Mouse (Mus musculus): ENCODE results near the gene Ptov1.

Ptov1 gene

DNA sequence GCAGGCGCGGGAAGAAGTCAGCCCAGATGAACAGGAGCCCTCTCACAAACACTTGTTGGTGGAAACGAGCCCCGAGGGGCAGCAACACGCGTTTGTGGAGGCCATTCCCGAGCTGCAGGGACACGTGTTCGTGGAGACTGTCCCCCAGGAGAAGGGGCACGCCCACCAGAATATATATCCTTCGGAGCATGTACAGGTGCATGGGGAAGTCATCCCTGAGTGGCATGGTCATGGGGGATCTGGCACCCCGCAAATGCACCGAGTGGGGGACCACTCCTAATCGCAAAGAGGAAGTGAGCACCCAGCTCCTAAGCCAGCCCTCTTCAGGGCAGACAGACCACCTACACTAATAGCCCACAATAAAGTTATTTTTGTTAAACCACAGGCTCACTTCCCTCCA is 29.2 kb downstream of the Ptov1 start:
- DNase-seq (ENCODE audit: low spot score in 2 of 2), result no peak

GRCm38 (mm10) chr7:44839491-44840191 is 29.9 kb downstream of the Ptov1 start:
- no peak for DNase-seq (ENCODE audit: low spot score in 2 of 2)

GRCm38 (mm10) chr7:44839171-44839490 is 30.5 kb downstream of the Ptov1 start:
- no peak for DNase-seq (ENCODE audit: low spot score in 2 of 2)

GRCm38 (mm10) chr7:44838073-44838472 is 31.5 kb downstream of the Ptov1 start:
- DNase-seq (ENCODE audit: low spot score in 2 of 2), result no peak

DNA sequence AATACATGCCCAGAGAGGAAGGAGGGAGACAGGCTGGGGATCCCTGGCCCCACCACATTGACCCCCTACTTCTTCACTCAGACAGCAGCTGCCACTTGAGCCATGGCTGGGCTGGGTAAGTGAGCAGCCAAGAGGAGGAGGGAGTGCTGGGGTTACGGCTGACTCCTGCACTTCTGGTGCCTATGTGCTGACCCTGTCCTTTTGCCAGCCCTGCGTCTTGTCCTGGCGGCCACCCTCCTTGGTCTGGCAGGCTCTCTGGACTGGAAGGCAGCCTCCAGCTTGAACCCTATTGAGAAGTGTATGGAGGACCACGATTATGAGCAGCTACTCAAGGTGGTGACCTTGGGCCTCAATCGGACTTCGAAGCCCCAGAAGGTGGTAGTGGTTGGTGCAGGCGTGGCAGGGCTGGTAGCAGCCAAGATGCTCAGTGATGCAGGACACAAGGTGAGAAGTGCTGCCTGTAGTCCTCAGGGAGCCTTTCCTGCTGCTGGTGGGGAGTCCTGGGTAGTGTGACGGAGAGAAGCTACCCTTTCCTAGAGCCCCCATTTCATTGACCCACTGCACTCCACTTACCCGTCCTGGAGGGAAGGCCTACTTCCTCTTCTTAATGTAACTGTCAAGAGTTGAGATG is 33.0 kb downstream of the Ptov1 start:
- DNase-seq (ENCODE audit: low spot score in 2 of 2), result no peak

DNA sequence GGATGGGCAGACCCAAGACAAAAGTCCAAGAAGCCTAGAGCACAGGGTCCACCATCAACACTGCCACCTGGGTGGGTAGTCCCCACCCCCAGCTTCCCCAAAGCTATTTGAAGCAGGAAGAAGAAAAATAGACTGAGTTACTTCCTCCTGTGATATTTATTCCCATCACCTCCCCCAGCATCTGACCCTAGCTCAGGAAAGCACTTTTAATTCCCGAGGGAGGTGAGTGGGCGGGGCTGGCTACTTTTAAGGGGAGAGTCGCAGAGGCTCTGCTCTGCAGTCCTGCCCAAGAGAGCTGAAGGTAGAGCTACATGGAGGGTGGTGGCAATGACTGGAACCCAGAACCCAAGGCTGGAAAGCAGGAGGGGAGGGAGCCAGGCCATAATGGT is 33.6 kb downstream of the Ptov1 start:
- no peak for DNase-seq (ENCODE audit: low spot score in 2 of 2)

GRCm38 (mm10) chr7:44835373-44836015 is 34.1 kb downstream of the Ptov1 start:
- DNase-seq (ENCODE audit: low spot score in 2 of 2), result no peak

- DNase-seq (ENCODE audit: low spot score in 2 of 2), result no peak
These were observed 36.8 kb downstream of the Ptov1 start for GRCm38 (mm10) chr7:44832763-44833162.

DNA sequence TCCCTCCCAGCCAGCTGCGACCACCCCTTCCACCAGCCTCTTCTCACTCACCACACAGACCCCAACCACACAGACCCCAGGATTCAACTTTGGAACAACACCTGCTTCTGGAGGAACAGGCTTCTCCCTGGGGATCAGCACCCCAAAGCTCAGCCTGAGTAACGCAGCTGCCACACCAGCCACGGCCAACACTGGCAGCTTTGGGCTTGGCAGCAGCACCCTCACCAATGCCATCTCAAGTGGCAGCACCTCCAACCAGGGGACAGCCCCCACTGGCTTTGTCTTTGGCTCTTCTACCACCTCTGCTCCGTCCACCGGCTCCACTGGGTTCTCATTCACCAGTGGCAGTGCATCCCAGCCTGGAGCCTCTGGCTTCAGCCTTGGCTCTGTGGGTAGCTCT is 40.9 kb downstream of the Ptov1 start:
- DNase-seq (ENCODE audit: low spot score in 2 of 2), result no peak

- no peak for DNase-seq (ENCODE audit: low spot score in 2 of 2)
These were observed 42.8 kb downstream of the Ptov1 start for GRCm38 (mm10) chr7:44826771-44827170.

DNA sequence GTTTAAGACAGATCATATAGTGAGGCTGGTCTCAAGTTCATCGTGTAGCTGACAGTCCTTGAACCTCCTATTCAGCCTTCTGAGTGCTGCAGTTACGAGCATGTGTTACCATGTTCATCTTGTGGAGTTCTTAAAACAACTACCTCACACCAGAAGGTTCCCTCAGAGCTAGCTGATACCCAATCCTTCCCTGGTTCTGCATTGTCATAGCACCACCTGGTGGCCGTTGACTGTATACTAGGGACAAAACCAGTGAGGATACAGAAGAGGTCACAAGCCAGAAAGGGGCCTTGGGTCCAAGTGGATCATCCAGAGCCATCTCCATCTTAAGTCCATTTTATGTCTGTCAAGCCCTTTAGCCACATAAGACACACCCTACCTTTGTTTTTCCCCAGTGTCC is 44.7 kb downstream of the Ptov1 start:
- DNase-seq (ENCODE audit: low spot score in 2 of 2), result peak in 1 of 2 experiments; percentile 79

- no peak for DNase-seq (ENCODE audit: low spot score in 2 of 2)
These were observed 46.2 kb downstream of the Ptov1 start for GRCm38 (mm10) chr7:44823409-44823808.

DNA sequence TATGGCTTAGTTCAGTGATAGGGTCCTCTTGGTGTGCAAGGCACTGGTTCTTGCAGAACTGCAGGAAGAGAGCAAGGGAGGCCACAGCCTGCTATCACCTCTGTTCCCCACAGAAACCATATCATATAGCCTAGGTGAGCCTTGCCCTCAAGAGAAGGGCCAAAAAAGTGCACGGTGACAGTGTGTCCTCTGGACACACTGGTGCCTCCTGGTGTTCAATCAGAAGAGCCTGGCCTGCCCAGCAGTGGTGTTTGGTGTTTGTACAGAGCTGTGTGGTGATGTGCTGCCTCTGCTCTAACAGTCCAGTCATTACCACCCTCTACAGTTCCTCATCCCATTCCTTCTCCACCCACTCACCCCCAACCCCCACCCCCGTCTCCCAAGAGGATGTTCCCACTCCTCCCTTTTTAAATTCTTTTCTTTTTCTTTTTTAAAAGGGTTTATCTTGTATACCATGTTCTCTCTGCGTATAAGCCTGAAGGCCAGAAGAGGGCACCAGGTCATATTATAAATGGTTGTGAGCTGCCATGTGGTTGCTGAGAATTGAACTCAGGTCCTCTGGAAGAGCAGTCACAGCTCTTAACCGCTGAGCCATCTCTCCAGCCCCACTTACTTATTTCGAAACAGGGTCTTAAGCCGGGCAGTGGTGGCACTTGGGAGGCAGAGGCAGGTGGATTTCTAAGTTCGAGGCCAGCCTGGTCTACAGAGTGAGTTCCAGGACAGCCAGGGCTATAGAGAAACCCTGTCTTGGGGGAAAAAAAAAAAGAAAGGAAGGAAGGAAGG is 47.7 kb downstream of the Ptov1 start:
- DNase-seq (ENCODE audit: low spot score in 2 of 2), result peak in 1 of 2 experiments; percentile 1

DNA sequence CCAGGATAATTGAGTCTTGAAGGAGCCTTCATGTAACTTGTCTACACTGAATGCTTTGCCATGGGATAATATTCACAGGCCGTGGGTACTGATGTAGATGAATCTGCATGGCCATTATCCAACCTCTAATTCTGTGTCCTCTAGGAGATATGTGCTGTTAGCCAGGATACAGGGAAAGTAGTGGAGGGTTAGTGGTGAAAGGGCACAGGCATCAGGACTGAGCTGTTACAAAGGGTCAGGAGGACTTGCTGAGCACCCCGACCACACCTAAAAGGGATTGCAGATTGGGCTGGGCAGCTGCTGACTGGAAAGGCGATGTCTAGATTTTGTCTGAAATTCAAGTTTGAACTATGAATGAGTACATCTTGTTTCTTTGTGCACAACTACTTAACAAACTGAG is 49.1 kb downstream of the Ptov1 start:
- DNase-seq (ENCODE audit: low spot score in 2 of 2), result no peak

DNA sequence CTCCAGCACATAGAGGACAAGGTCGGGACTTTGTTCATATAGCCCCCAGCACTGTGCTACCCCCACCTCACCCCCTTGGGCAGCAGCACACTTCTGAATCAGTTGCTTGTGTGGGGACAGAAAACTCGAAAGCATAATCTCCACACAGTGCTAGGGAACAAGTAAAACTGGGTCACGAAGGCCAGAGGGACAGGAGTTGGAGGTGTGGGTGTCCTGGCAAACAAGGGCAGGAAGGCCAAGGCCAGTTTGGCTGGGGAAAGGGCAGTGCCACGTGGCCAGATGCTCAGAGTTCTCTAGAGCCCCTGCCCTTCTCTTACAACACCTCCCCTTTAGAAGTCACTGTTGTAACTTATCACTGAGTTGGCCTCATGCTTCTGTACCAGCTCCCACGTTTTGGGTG is 49.7 kb downstream of the Ptov1 start:
- no peak for DNase-seq (ENCODE audit: low spot score in 2 of 2)

DNA sequence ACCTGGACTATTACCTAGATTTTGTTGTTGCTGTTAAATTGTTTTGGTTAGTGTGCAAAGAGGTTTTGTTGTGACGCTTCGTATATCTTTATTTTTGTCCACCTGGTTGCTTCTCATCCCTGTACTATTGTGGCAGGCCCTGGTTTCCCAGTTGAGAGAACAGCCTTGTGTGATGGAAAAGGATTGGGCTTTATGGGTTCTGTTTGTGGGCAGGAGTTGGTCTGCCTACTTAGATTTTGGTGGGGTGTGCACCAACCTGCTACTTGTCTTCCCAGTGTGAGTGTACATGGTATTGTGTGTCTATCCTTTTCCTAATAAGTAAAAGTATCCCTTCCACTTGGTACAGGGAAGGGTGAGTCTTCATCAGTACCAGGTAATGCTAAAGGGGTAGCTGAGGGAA is 50.2 kb downstream of the Ptov1 start:
- DNase-seq (ENCODE audit: low spot score in 2 of 2), result no peak

DNA sequence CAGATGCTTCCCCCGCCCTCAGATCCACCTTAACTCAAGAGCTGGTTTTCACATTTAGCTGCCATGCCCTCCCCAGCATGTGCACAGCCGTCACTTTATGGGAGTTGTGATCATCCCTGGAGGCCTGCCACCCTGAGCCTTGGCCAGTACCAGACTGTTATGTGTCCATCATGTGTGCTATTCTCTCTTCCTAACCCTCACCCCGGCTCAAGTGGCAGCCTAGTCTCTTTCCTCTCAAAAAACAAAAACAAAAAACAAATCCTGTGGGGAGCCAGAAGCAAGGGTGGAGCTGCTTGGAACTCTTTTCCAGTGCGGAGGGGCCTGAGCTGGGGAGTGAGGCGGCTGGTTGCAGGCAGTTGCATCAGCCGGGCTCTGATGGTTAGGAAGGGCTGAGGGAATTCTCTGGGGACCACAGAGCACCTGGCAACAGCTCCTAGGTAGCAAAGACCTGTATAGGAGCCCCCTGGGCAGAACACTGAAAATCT is 50.8 kb downstream of the Ptov1 start:
- peak in 1 of 2 experiments; percentile 26 for DNase-seq (ENCODE audit: low spot score in 2 of 2)

GRCm38 (mm10) chr7:44818164-44818563 is 51.4 kb downstream of the Ptov1 start:
- DNase-seq (ENCODE audit: low spot score in 2 of 2), result no peak

DNA sequence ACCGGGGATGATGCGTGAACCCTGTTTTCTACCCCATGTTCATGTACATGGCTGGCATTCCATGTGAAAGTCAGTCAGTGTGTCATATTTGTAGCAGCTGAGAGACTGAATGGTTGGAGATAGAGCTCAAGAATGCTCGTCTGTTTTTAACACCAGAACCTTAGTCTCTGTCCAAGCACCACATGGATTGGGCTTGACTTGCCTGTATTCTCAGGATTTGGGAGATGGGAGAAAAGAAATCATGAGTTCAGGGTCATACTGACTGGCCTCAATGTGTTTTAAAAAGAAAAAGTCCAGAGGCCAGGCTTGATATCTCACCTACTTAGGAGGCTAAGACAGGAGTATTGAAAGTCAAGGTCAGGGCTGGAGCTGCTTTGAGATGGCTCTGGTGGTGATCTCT is 52.1 kb downstream of the Ptov1 start:
- DNase-seq (ENCODE audit: low spot score in 2 of 2), result no peak

DNA sequence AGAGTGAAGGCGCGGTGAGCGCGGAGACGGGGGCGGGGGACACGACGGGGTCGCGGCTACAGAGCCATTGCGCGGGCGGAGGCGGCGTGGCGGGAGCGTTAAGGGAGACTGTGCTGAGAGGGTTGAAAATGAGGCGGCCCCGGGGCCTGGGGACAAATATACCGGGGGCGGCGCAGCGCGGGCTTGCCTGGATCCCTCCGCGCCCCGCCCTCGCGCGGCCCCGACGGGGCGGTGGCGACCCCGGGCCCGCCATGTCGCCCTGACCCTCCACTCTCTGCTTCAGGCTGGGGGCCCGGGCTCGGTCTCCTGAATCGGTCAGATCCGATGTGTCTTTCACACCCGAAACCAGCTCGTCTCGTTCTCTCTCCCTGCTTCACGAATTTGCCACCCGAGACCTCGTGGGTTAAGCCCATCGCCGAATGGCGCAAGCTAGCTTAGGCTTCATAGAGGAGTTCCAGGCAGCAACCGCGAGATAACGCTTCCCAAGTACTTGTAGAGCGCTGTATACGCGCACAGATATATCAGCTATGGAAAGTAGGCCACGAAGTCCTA is 53.0 kb downstream of the Ptov1 start, which contains the start of gene Atf5:
Gene Atf5 (minus strand): TSS at position 189 of the 552 bp plus-strand sequence.
- DNase-seq (ENCODE audit: low spot score in 2 of 2), result no peak

- peak; percentile 95 to 98 for DNase-seq (ENCODE audit: low spot score in 2 of 2)
These were observed 53.7 kb downstream of the Ptov1 start, which contains the start of the genes Nup62 and Il4i1 for GRCm38 (mm10) chr7:44815721-44816469. TSS of gene Nup62 (plus strand) at chr7:44816088. TSS of gene Il4i1 (plus strand) at chr7:44816387.
